Mouse (Mus musculus) liver, embryonic 14.5 days (tissue): Measurements from ENCODE around the gene Uqcc2.

Experiments used
- CTCF ChIP-seq: IDR thresholded peaks from 2 replicates; pipeline ENCODE4 v1.5.1; 2016; ENCODE audit warnings: antibody characterized with exemption, low read depth, control low read depth
- EP300 ChIP-seq: IDR thresholded peaks from 2 replicates; pipeline ENCODE4 v1.6.1; 2016; ENCODE audit warnings: antibody characterized with exemption, low read depth

GRCm38 (mm10) chr17:27123813-27124375 is 9.8 kb downstream of the Uqcc2 start:
- TF ChIP-seq CTCF (no peak), EP300 (no peak)
